Mouse (Mus musculus): ENCODE results near the gene Nhsl1.

- TF ChIP-seq CTCF (IDR thresholded peaks at IDR 0.05; ENCODE audit: low read depth, low read length) (no peak), POLR2A (IDR thresholded peaks at IDR 0.05; ENCODE audit: borderline replicate concordance, low read depth, low read length) (no peak)
Measured at GRCm38 (mm10) chr10:18394270-18394669, 75.5 kb downstream of the Nhsl1 start.
